Mouse (Mus musculus): ENCODE data around the gene Sema4a. TPM values are rescaled to one million over a fixed set of nuclear protein-coding genes. Genes with fewer than 3 reads are reported as not detected.

Sema4a gene
- polyA plus RNA-seq, 1 experiment: 57.6 TPM

DNA sequence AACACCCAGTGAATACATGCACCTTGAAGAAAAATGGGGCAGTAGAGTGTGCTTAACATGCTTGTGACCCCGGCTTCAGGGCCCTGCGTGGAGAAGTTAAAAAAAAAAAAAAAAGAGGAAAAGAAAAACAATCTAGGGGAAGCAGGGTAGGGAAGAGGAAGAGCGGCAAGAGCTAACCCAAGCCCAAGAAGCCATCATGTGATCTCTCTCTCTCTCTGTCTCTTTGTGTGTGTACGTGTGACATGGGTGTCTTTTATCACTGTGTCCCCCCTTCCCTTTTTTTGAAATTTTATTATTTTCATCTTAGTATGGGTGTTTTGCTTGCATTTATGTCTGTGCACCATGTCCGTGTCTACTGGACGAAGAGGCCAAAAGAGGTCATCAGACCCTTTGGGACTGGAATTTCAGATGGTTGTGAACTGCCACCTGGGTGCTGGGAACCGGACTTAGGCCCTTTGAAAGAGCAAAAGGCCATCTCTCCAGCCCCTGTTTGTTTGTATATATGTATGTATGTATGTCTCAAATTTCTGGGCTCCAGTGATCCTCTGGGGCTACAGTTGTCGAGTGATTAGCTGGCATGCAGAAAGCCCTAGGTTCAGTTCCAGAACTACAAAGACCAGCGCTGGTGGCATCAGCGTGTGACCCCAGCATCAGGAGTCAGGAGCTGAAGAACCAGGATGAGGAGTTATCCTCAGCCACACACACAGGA, 57.3 kb downstream of the Sema4a start:
- no peak for DNase-seq (ENCODE audit: low read depth)
- TF ChIP-seq CTCF (IDR thresholded peaks at IDR 0.05; ENCODE audit: borderline replicate concordance, extremely low read depth, insufficient read depth, insufficient read length) (no peak), POLR2A (IDR thresholded peaks at IDR 0.05; ENCODE audit: borderline replicate concordance, extremely low read depth, insufficient read depth, insufficient read length, poor library complexity, severe bottlenecking) (no peak)

DNA sequence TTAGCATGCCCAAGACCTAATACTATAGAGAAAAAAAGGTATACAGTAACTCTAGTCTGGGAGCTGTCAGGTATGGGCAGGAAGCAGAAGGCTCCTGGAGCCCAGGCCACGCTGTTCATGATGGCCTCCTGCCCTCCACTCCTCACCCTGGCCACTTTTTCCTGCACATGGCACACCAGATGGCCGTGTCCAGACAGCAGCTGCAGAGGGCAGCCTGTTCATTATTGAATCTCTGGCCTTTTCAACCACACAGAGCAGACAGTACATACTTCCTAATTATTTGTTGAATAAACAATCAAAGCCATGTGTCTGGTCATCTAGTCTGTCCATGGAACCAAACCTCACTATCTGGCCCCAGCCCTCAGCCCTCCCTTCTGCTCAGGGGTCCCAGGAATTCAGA, 62.3 kb downstream of the Sema4a start:
- no peak for DNase-seq (ENCODE audit: low read depth)
- TF ChIP-seq CTCF (IDR thresholded peaks at IDR 0.05; ENCODE audit: borderline replicate concordance, extremely low read depth, insufficient read depth, insufficient read length): no peak

DNA sequence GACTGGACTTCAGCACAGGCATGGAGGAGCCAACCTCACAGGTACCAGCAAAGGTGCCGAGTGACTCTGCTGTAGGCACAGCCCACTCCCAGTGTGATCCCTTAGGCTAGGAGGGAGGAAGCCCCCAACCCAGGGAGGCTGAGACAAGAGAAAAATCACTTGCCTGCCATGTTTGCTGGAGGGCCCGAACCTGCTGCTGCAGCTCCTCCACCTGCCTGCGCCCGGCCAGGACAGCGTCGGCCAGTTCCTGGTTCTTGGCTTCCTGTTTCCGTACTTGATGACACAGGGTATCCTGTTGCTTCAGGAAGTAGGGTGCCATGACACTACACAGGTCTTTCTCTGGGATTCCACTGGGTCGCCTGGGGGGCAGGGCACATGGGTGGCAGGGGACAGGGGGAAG, 65.2 kb downstream of the Sema4a start:
- TF ChIP-seq POLR2A (IDR thresholded peaks at IDR 0.05; ENCODE audit: borderline replicate concordance, extremely low read depth, insufficient read depth, insufficient read length, poor library complexity, severe bottlenecking): no peak
- TF ChIP-seq CTCF (IDR thresholded peaks at IDR 0.05; ENCODE audit: borderline replicate concordance, extremely low read depth, insufficient read depth, insufficient read length): no peak
- no peak for DNase-seq (ENCODE audit: low read depth)

DNA sequence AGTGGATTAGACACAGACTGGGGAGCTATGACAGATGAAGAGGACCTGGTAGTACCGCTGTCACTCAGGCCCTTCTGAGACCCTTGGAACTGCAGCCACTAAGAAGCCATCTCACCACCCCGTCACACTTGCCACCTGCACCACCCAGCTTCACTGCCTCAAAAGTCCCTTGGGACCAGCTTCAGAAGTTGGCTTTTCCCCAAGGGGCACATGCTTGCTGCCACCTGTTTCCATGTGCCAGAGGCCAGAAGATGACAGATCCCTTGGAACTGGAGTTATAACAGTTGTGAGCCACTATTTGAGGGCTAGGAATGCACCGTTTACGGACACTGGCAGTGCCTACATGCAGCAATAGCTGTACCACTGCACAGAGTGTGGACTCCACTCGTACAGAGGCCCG, 65.7 kb downstream of the Sema4a start:
- no peak for DNase-seq (ENCODE audit: low read depth)
- TF ChIP-seq CTCF (IDR thresholded peaks at IDR 0.05; ENCODE audit: borderline replicate concordance, extremely low read depth, insufficient read depth, insufficient read length): no peak
- no peak for TF ChIP-seq POLR2A (IDR thresholded peaks at IDR 0.05; ENCODE audit: borderline replicate concordance, extremely low read depth, insufficient read depth, insufficient read length, poor library complexity, severe bottlenecking)

DNA sequence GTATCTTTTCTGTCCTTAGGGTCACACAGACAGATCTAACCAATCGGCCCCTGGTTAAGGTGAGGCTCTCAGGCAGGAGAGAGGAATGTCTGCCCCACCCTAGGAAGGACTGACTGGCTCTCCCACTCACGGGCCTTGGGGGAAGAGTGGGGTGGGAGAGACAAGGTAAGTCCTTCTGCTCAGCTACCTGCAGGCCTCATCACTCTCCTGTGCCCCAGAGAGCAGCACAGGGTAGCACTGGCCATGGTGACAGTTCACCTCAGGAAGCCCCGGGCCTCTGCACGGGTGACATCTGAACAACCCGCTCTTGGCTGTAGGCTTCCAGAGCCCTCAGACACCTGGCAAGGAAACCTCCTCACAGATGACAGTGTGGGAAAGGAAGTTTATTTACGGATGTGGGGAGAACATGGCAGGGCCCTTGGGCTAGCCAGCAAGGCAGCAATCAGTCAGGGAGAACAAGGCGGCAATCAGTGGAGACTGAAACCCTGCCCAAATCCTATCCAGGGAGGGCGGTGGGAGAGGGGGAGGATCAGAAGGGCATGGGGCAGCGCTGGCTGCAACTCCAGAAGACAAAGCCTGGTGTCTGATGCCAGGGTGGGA, 67.1 kb downstream of the Sema4a start:
- TF ChIP-seq CTCF (IDR thresholded peaks at IDR 0.05; ENCODE audit: borderline replicate concordance, extremely low read depth, insufficient read depth, insufficient read length) (no peak), POLR2A (IDR thresholded peaks at IDR 0.05; ENCODE audit: borderline replicate concordance, extremely low read depth, insufficient read depth, insufficient read length, poor library complexity, severe bottlenecking) (no peak)
- no peak for DNase-seq (ENCODE audit: low read depth)

Other genes with a start within 250 kb of the Sema4a start
- 0.45 and 0.73 TPM in 2 replicates for gene Rhbg, start 206.5 kb downstream of the Sema4a start, polyA plus RNA-seq (2012; rRNA removed)
- gene Gm38392, start 174.0 kb downstream of the Sema4a start, polyA plus RNA-seq (2012; rRNA removed): 0.11 TPM in 1 of 2 replicates, not detected in the other
- gene Tsacc, start 164.2 kb downstream of the Sema4a start, polyA plus RNA-seq (2012; rRNA removed): 3.0 and 3.6 TPM in 2 replicates
- 337 and 373 TPM in 2 replicates for gene Cct3, start 164.1 kb downstream of the Sema4a start, polyA plus RNA-seq (2012; rRNA removed)
- gene Glmp, start 136.2 kb downstream of the Sema4a start, polyA plus RNA-seq (2012; rRNA removed): 65.4 and 74.5 TPM in 2 replicates
- 1.7 and 1.8 TPM in 2 replicates for gene Tmem79, start 125.0 kb downstream of the Sema4a start, polyA plus RNA-seq (2012; rRNA removed)
- gene Smg5, start 124.9 kb downstream of the Sema4a start, polyA plus RNA-seq (2012; rRNA removed): 108 and 120 TPM in 2 replicates
- 1.7 and 2.4 TPM in 2 replicates for gene Paqr6, start 96.6 kb downstream of the Sema4a start, polyA plus RNA-seq (2012; rRNA removed)
- gene Bglap3, start 88.4 kb downstream of the Sema4a start, polyA plus RNA-seq (2012; rRNA removed): 0.08 and 0.28 TPM in 2 replicates
- gene Bglap2, start 82.5 kb downstream of the Sema4a start, polyA plus RNA-seq (2012; rRNA removed): 1.2 TPM in 1 of 2 replicates, not detected in the other
- gene Bglap, start 76.7 kb downstream of the Sema4a start, polyA plus RNA-seq (2012; rRNA removed): 0.30 and 0.63 TPM in 2 replicates
- 35.5 and 60.7 TPM in 2 replicates for gene Pmf1, start 50.9 kb downstream of the Sema4a start, polyA plus RNA-seq (2012; rRNA removed)
- 39.6 and 41.6 TPM in 2 replicates for gene Slc25a44, start 36.0 kb downstream of the Sema4a start, polyA plus RNA-seq (2012; rRNA removed)
- gene Lmna, start 48.8 kb upstream of the Sema4a start, polyA plus RNA-seq (2012; rRNA removed): 33.2 and 39.5 TPM in 2 replicates
- 93.2 and 103 TPM in 2 replicates for gene Mex3a, start 71.2 kb upstream of the Sema4a start, polyA plus RNA-seq (2012; rRNA removed)
- gene Rab25, start 87.1 kb upstream of the Sema4a start, polyA plus RNA-seq (2012; rRNA removed): 1.7 and 2.4 TPM in 2 replicates
- gene Lamtor2, start 91.9 kb upstream of the Sema4a start, polyA plus RNA-seq (2012; rRNA removed): 121 and 122 TPM in 2 replicates
- gene Ubqln4, start 92.6 kb upstream of the Sema4a start, polyA plus RNA-seq (2012; rRNA removed): 108 and 113 TPM in 2 replicates
- 170 and 185 TPM in 2 replicates for gene Ssr2, start 114.7 kb upstream of the Sema4a start, polyA plus RNA-seq (2012; rRNA removed)
- gene Arhgef2, start 144.8 kb upstream of the Sema4a start, polyA plus RNA-seq (2012; rRNA removed): 106 and 137 TPM in 2 replicates
- gene Rxfp4, start 192.0 kb upstream of the Sema4a start, polyA plus RNA-seq (2012; rRNA removed): not detected in 2 replicates
- gene Khdc4, start 224.6 kb upstream of the Sema4a start, polyA plus RNA-seq (2012; rRNA removed): 115 and 169 TPM in 2 replicates